Mouse (Mus musculus): ENCODE measurements at regions not wholly inside any gene's neighbourhood (a gene's known extent, or its start where the extent isn't known, plus 50 kb on each side); places are given as distances from the start of the nearest gene placed in this dataset.

DNA sequence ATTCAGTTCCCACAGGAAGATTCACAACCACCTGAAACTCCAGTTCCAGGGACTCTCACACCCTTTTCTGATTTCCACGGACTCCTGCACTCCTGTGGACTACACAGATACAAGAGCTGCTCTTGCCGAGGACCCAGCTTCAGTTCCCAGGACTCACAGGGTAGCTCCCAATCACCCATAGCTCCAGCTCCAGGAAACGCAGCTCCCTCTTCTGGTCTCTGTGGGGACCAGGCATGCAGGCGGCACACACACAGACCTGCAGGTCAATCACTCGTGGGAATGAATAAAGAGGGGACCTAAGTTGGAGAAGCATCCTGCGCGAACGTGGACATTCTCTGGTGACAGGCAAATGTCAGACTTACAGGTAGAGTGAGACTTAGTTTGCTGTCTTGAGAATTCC, 214.3 kb upstream of the Rgma start:
- 85% methylated on average over 8 of the region's 8 CpGs for WGBS
- Histone ChIP-seq H3K9ac (ENCODE audit: low read length) (no peak overlapping the region), H3K36me3 (ENCODE audit: control insufficient read depth, insufficient read depth, low read length) (no peaks in the 10 kb centered on the region), H3K27ac (replicated peaks) (no peak overlapping the region), H3K9me3 (ENCODE audit: control insufficient read depth, low read length) (no peaks in the 10 kb centered on the region), H3K4me1 (replicated peaks; ENCODE audit: control insufficient read depth, insufficient read depth) (no peaks in the 10 kb centered on the region), H3K27me3 (ENCODE audit: control insufficient read depth, insufficient read depth, low read length) (no peaks in the 10 kb centered on the region), H3K4me3 (ENCODE audit: low read depth, low read length) (no peak overlapping the region), H3K4me2 (replicated peaks; ENCODE audit: low read depth) (no peak overlapping the region)
- TF ChIP-seq EP300 (optimal IDR thresholded peaks at IDR 0.05) (no peak), CTCF (IDR thresholded peaks at IDR 0.05; ENCODE audit: low read depth) (peak; percentile 10; the same call in 1 of the 2 replicates)
- ATAC-seq (ENCODE audit: low FRiP score, low TSS enrichment): no peak
- DNase-seq (ENCODE audit: low spot score): no peak

DNA sequence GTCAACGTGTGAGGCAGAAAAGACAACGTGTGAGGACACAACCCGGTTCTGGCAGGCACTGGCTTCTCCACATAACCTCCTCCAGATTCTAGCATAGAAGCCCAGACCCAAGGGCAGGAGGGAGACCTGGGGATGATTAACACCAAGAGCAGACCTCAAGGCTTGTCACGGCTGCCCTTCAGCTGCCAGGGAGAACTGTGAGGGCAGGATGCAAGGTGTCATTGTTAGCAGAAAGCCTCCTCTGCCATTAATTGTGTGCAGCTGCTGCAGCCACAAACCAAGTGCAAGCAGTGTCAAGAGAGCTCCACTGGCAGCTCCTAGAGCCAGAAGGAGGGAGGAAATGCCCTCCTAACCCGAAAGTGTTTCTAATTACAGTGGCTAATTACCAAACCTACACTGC, 211.6 kb upstream of the Rgma start:
- Histone ChIP-seq H3K27me3 (ENCODE audit: control insufficient read depth, insufficient read depth, low read length) (no peaks in the 10 kb centered on the region), H3K9me3 (ENCODE audit: control insufficient read depth, low read length) (no peaks in the 10 kb centered on the region), H3K4me2 (replicated peaks; ENCODE audit: low read depth) (no peak overlapping the region), H3K27ac (replicated peaks) (no peak overlapping the region), H3K4me3 (ENCODE audit: low read depth, low read length) (no peak overlapping the region), H3K36me3 (ENCODE audit: control insufficient read depth, insufficient read depth, low read length) (no peaks in the 10 kb centered on the region), H3K4me1 (replicated peaks; ENCODE audit: control insufficient read depth, insufficient read depth) (no peaks in the 10 kb centered on the region), H3K9ac (ENCODE audit: low read length) (no peak overlapping the region)
- WGBS: 48% methylated on average over 5 of the region's 5 CpGs
- ATAC-seq (ENCODE audit: low FRiP score, low TSS enrichment) (no peak), DNase-seq (ENCODE audit: low spot score) (no peak)
- TF ChIP-seq CTCF (IDR thresholded peaks at IDR 0.05; ENCODE audit: low read depth): no peak
- no peak for TF ChIP-seq EP300 (optimal IDR thresholded peaks at IDR 0.05)

DNA sequence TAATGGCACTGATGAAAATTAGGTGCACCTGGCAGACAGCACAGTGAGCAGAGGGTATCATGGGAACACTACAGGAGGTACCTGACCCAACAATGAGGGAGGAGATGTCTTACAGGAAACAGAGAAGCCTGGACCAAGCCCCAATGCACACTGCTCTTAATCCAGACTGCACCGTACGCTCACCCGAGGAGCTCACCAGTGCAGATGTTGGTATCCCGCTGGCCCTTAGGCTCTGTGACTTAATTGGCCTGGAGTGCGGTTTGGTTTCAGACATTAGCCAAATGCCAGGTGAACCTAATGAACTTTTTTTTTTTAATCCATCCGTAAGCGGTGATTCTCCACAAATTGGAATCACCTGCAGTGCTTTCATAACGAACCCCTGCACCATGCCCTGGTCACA, 209.8 kb upstream of the Rgma start:
- no peaks in the 10 kb centered on the region for H3K27me3 ChIP-seq (ENCODE audit: control insufficient read depth, insufficient read depth, low read length)
- TF ChIP-seq EP300 (optimal IDR thresholded peaks at IDR 0.05) (no peak), CTCF (IDR thresholded peaks at IDR 0.05; ENCODE audit: low read depth) (no peak)
- ATAC-seq (ENCODE audit: low FRiP score, low TSS enrichment): no peak
- no peak overlapping the region for H3K4me3 ChIP-seq (ENCODE audit: low read depth, low read length)
- H3K36me3 ChIP-seq (ENCODE audit: control insufficient read depth, insufficient read depth, low read length): no peaks in the 10 kb centered on the region
- no peak overlapping the region for H3K4me2 ChIP-seq (replicated peaks; ENCODE audit: low read depth)
- DNase-seq (ENCODE audit: low spot score): no peak
- H3K4me1 ChIP-seq (replicated peaks; ENCODE audit: control insufficient read depth, insufficient read depth): no peaks in the 10 kb centered on the region
- no peak overlapping the region for H3K9ac ChIP-seq (ENCODE audit: low read length)
- H3K27ac ChIP-seq (replicated peaks): no peak overlapping the region
- no peaks in the 10 kb centered on the region for H3K9me3 ChIP-seq (ENCODE audit: control insufficient read depth, low read length)
- WGBS: 89% methylated on average over 8 of the region's 8 CpGs

DNA sequence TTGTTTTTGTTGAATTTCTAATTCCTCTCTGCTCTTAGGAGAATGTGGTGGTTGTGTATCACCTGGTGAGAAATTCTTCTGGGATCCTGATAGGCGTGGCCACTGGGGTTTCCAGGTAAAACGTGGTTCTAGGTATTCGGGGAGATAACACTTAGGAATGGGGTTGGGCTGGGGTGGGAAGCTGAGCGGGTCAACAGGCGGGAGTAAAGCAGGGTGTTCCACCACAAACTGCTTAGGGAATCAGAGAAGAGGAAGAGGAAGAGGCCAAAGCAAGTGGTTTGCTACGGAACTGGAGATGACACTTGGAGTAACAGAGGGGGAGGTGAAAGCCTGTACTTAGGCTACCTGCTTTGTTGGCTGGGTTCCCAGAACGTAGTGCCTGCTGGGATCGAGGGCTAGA, 205.9 kb upstream of the Rgma start:
- no peak overlapping the region for H3K9ac ChIP-seq (ENCODE audit: low read length)
- no peak for TF ChIP-seq EP300 (optimal IDR thresholded peaks at IDR 0.05)
- no peak for TF ChIP-seq CTCF (IDR thresholded peaks at IDR 0.05; ENCODE audit: low read depth)
- no peaks in the 10 kb centered on the region for H3K36me3 ChIP-seq (ENCODE audit: control insufficient read depth, insufficient read depth, low read length)
- no peak overlapping the region for H3K27ac ChIP-seq (replicated peaks)
- DNase-seq (ENCODE audit: low spot score) (peak; percentile 57), ATAC-seq (ENCODE audit: low FRiP score, low TSS enrichment) (peak; percentile 85)
- 63% methylated on average over 8 of the region's 8 CpGs for WGBS
- H3K9me3 ChIP-seq (ENCODE audit: control insufficient read depth, low read length): no peaks in the 10 kb centered on the region
- no peak overlapping the region for H3K4me2 ChIP-seq (replicated peaks; ENCODE audit: low read depth)
- no peaks in the 10 kb centered on the region for H3K27me3 ChIP-seq (ENCODE audit: control insufficient read depth, insufficient read depth, low read length)
- no peaks in the 10 kb centered on the region for H3K4me1 ChIP-seq (replicated peaks; ENCODE audit: control insufficient read depth, insufficient read depth)
- no peak overlapping the region for H3K4me3 ChIP-seq (ENCODE audit: low read depth, low read length)

- H3K36me3 ChIP-seq (ENCODE audit: control insufficient read depth, insufficient read depth, low read length): no peaks in the 10 kb centered on the region
- 91% methylated on average over 4 of the region's 4 CpGs for WGBS
- ATAC-seq (ENCODE audit: low FRiP score, low TSS enrichment): no peak
- no peak for DNase-seq (ENCODE audit: low spot score)
- no peak overlapping the region for H3K27ac ChIP-seq (replicated peaks)
- no peak overlapping the region for H3K4me2 ChIP-seq (replicated peaks; ENCODE audit: low read depth)
- H3K4me3 ChIP-seq (ENCODE audit: low read depth, low read length): no peak overlapping the region
- H3K4me1 ChIP-seq (replicated peaks; ENCODE audit: control insufficient read depth, insufficient read depth): no peaks in the 10 kb centered on the region
- no peaks in the 10 kb centered on the region for H3K27me3 ChIP-seq (ENCODE audit: control insufficient read depth, insufficient read depth, low read length)
- TF ChIP-seq EP300 (optimal IDR thresholded peaks at IDR 0.05): no peak
- no peak for TF ChIP-seq CTCF (IDR thresholded peaks at IDR 0.05; ENCODE audit: low read depth)
- no peaks in the 10 kb centered on the region for H3K9me3 ChIP-seq (ENCODE audit: control insufficient read depth, low read length)
- H3K9ac ChIP-seq (ENCODE audit: low read length): no peak overlapping the region
Measured at GRCm38 (mm10) chr7:73172615-73173014, 202.7 kb upstream of the Rgma start.

- 59% methylated on average over 8 of the region's 8 CpGs for WGBS
- ATAC-seq (ENCODE audit: low FRiP score, low TSS enrichment): no peak
Measured at GRCm38 (mm10) chr7:73183761-73184160, 191.5 kb upstream of the Rgma start.

More at GRCm38 (mm10) chr7:73183761-73184160, 191.5 kb upstream of the Rgma start:
- Histone ChIP-seq H3K27ac (replicated peaks) (no peak overlapping the region), H3K9me3 (ENCODE audit: control insufficient read depth, low read length) (no peaks in the 10 kb centered on the region), H3K4me2 (replicated peaks; ENCODE audit: low read depth) (no peak overlapping the region), H3K4me3 (ENCODE audit: low read depth, low read length) (no peak overlapping the region), H3K9ac (ENCODE audit: low read length) (no peak overlapping the region), H3K27me3 (ENCODE audit: control insufficient read depth, insufficient read depth, low read length) (no peaks in the 10 kb centered on the region), H3K36me3 (ENCODE audit: control insufficient read depth, insufficient read depth, low read length) (no peaks in the 10 kb centered on the region), H3K4me1 (replicated peaks; ENCODE audit: control insufficient read depth, insufficient read depth) (no peaks in the 10 kb centered on the region)
- DNase-seq (ENCODE audit: low spot score): peak; percentile 26
- TF ChIP-seq EP300 (optimal IDR thresholded peaks at IDR 0.05) (no peak), CTCF (IDR thresholded peaks at IDR 0.05; ENCODE audit: low read depth) (no peak)
